Mouse (Mus musculus) embryonic facial prominence, embryonic 13.5 days (tissue): Measurements from ENCODE around the gene Bicc1. TPM values are rescaled to one million over a fixed set of nuclear protein-coding genes. Genes with fewer than 3 reads are reported as not detected.
A peak's percentile ranks its signal among the peaks of the same experiment; 100 is the strongest.

Source experiments
- ATAC-seq: fragments of 200-750 bp; cut with Nextera tagmentation; 2 replicates; pipeline ENCODE4 v1.8.0; 2017; ENCODE audit warnings: low read depth; ENCODE audit not compliant: insufficient number of reproducible peaks, insufficient read depth, low FRiP score, low TSS enrichment
- H3K27ac ChIP-seq: fragments of 300-500 bp; sonication (generic); 2 replicates; pipeline ENCODE4 v1.5.1; 2015; ENCODE audit warnings: moderate library complexity, mild to moderate bottlenecking, inconsistent platforms
- H3K27me3 ChIP-seq: fragments of 300-500 bp; sonication (generic); 2 replicates; pipeline ENCODE4 v1.6.1; 2015; ENCODE audit warnings: mild to moderate bottlenecking, inconsistent platforms
- H3K36me3 ChIP-seq: fragments of 300-500 bp; sonication (generic); 2 replicates; pipeline ENCODE4 v1.6.1; 2015; ENCODE audit warnings: mild to moderate bottlenecking, inconsistent platforms
- H3K4me1 ChIP-seq: fragments of 300-500 bp; sonication (generic); 2 replicates; pipeline ENCODE4 v1.6.1; 2015; ENCODE audit warnings: inconsistent platforms
- H3K4me2 ChIP-seq: fragments of 300-500 bp; sonication (generic); 2 replicates; pipeline ENCODE4 v1.6.1; 2015; ENCODE audit warnings: moderate library complexity, mild to moderate bottlenecking, inconsistent platforms
- H3K4me3 ChIP-seq: fragments of 300-500 bp; sonication (generic); 2 replicates; pipeline ENCODE4 v1.5.1; 2015; ENCODE audit warnings: mild to moderate bottlenecking, inconsistent platforms
- H3K9ac ChIP-seq: fragments of 300-500 bp; sonication (generic); 2 replicates; pipeline ENCODE4 v1.6.1; 2015; ENCODE audit warnings: mild to moderate bottlenecking, inconsistent platforms
- H3K9me3 ChIP-seq: fragments of 300-500 bp; sonication (generic); 2 replicates; pipeline ENCODE4 v1.6.1; 2016; ENCODE audit warnings: inconsistent platforms
- WGBS: fragments of 180-500 bp; shearing (Covaris S2); methylation state at CpG from one replicate; pipeline ENCODE4 v1.1.7; 2015; ENCODE audit warnings: mixed read lengths; 5-methylcytosine and 5-hydroxymethylcytosine counted together
- polyA plus RNA-seq: library from polyadenylated mRNA; unstranded; fragments of >200 nt; fragmentation: Nextera tagmentation; extraction: Ambion mirVana; gene quantifications from 2 replicates; pipeline ENCODE4 v1.2.1, GENCODE M21; 2015

The Bicc1 gene
- polyA plus RNA-seq, 1 experiment from 2014 or later = 25.9 TPM

GRCm38 (mm10) chr10:71120121-71120768, 39.3 kb downstream of the Bicc1 start:
- 68% methylated on average over 14 of the region's 14 CpGs for WGBS
- Histone ChIP-seq H3K4me3 (no peak overlapping the region), H3K4me2 (no peak overlapping the region), H3K27ac (peak overlapping the region; percentile 89), H3K9ac (no peak overlapping the region), H3K27me3 (no peaks in the 10 kb centered on the region), H3K4me1 (peaks cover 37% of the 10 kb centered on the region), H3K9me3 (no peaks in the 10 kb centered on the region), H3K36me3 (no peaks in the 10 kb centered on the region)
- no peak for ATAC-seq

GRCm38 (mm10) chr10:71119120-71119847, 40.2 kb downstream of the Bicc1 start:
- WGBS = 34% methylated on average over 15 of the region's 15 CpGs

GRCm38 (mm10) chr10:71117766-71118165, 41.7 kb downstream of the Bicc1 start:
- Histone ChIP-seq H3K27me3 (no peaks in the 10 kb centered on the region), H3K9me3 (no peaks in the 10 kb centered on the region), H3K4me2 (peak overlapping the region; percentile 5), H3K27ac (peak overlapping the region; percentile 89), H3K4me1 (peaks cover 42% of the 10 kb centered on the region), H3K9ac (no peak overlapping the region), H3K36me3 (no peaks in the 10 kb centered on the region), H3K4me3 (no peak overlapping the region)
- 24% methylated on average over 7 of the region's 7 CpGs for whole genome bisulfite sequencing
- ATAC-seq = no peak

More at GRCm38 (mm10) chr10:71119120-71119847, 40.2 kb downstream of the Bicc1 start:
- H3K27ac ChIP-seq = peak overlapping the region; percentile 89
- no peaks in the 10 kb centered on the region for H3K36me3 ChIP-seq
- no peaks in the 10 kb centered on the region for H3K9me3 ChIP-seq
- no peak overlapping the region for H3K9ac ChIP-seq
- no peak overlapping the region for H3K4me2 ChIP-seq
- no peaks in the 10 kb centered on the region for H3K27me3 ChIP-seq
- H3K4me1 ChIP-seq = peaks cover 42% of the 10 kb centered on the region
- no peak for ATAC-seq
- no peak overlapping the region for H3K4me3 ChIP-seq

GRCm38 (mm10) chr10:71114260-71114920, 45.1 kb downstream of the Bicc1 start:
- WGBS = 60% methylated on average over 10 of the region's 10 CpGs
- no peaks in the 10 kb centered on the region for H3K27me3 ChIP-seq
- no peak overlapping the region for H3K4me2 ChIP-seq
- H3K27ac ChIP-seq = peak overlapping the region; percentile 45
- H3K36me3 ChIP-seq = no peaks in the 10 kb centered on the region
- ATAC-seq = no peak
- no peak overlapping the region for H3K4me3 ChIP-seq
- peaks cover 26% of the 10 kb centered on the region for H3K4me1 ChIP-seq
- no peak overlapping the region for H3K9ac ChIP-seq
- no peaks in the 10 kb centered on the region for H3K9me3 ChIP-seq

- no peaks in the 10 kb centered on the region for H3K27me3 ChIP-seq
- H3K9me3 ChIP-seq = no peaks in the 10 kb centered on the region
- H3K9ac ChIP-seq = no peak overlapping the region
- H3K4me3 ChIP-seq = no peak overlapping the region
- peaks cover 6% of the 10 kb centered on the region; the same call in 1 of the 2 replicates for H3K4me1 ChIP-seq
- H3K36me3 ChIP-seq = no peaks in the 10 kb centered on the region
- no peak overlapping the region for H3K27ac ChIP-seq
- 92% methylated on average over 9 of the region's 9 CpGs for whole genome bisulfite sequencing
- no peak overlapping the region for H3K4me2 ChIP-seq
- no peak for ATAC-seq
These were observed 52.9 kb downstream of the Bicc1 start for GRCm38 (mm10) chr10:71106491-71107205.

- H3K4me1 ChIP-seq = peaks cover 6% of the 10 kb centered on the region; the same call in 1 of the 2 replicates
- H3K9ac ChIP-seq = no peak overlapping the region
- no peak for ATAC-seq
- no peak overlapping the region for H3K27ac ChIP-seq
- H3K36me3 ChIP-seq = no peaks in the 10 kb centered on the region
- no peak overlapping the region for H3K4me2 ChIP-seq
- no peak overlapping the region for H3K4me3 ChIP-seq
- no peaks in the 10 kb centered on the region for H3K27me3 ChIP-seq
- H3K9me3 ChIP-seq = no peaks in the 10 kb centered on the region
- WGBS = 65% methylated on average over 6 of the region's 6 CpGs
These were observed 54.7 kb downstream of the Bicc1 start for GRCm38 (mm10) chr10:71104791-71105190.

GRCm38 (mm10) chr10:71100815-71101499, 58.5 kb downstream of the Bicc1 start:
- Histone ChIP-seq H3K36me3 (no peaks in the 10 kb centered on the region), H3K27me3 (no peaks in the 10 kb centered on the region), H3K4me3 (no peak overlapping the region), H3K27ac (no peak overlapping the region), H3K9me3 (no peaks in the 10 kb centered on the region), H3K9ac (no peak overlapping the region), H3K4me2 (no peak overlapping the region), H3K4me1 (peaks cover 6% of the 10 kb centered on the region; the same call in 1 of the 2 replicates)
- 76% methylated on average over 8 of the region's 8 CpGs for WGBS
- ATAC-seq = no peak

- no peak for ATAC-seq
- 41% methylated on average over 8 of the region's 8 CpGs for WGBS
- peak overlapping the region; percentile 57 for H3K27ac ChIP-seq
- no peaks in the 10 kb centered on the region for H3K27me3 ChIP-seq
- H3K4me3 ChIP-seq = no peak overlapping the region
- H3K36me3 ChIP-seq = no peaks in the 10 kb centered on the region
- H3K9me3 ChIP-seq = no peaks in the 10 kb centered on the region
- H3K4me1 ChIP-seq = peaks cover 19% of the 10 kb centered on the region
- H3K4me2 ChIP-seq = peak overlapping the region; percentile 11; the same call in 1 of the 2 replicates
- no peak overlapping the region for H3K9ac ChIP-seq
These were observed 64.7 kb downstream of the Bicc1 start for GRCm38 (mm10) chr10:71094707-71095254.

- no peak overlapping the region for H3K4me3 ChIP-seq
- H3K9me3 ChIP-seq = no peaks in the 10 kb centered on the region
- H3K4me1 ChIP-seq = peaks cover 19% of the 10 kb centered on the region
- no peak for ATAC-seq
- H3K9ac ChIP-seq = no peak overlapping the region
- H3K36me3 ChIP-seq = no peaks in the 10 kb centered on the region
- H3K4me2 ChIP-seq = no peak overlapping the region
- 85% methylated on average over 2 of the region's 2 CpGs for WGBS
- H3K27ac ChIP-seq = no peak overlapping the region
- no peaks in the 10 kb centered on the region for H3K27me3 ChIP-seq
These were observed 66.2 kb downstream of the Bicc1 start for GRCm38 (mm10) chr10:71093312-71093711.

- H3K9me3 ChIP-seq = no peaks in the 10 kb centered on the region
- H3K27ac ChIP-seq = no peak overlapping the region
- no peak overlapping the region for H3K9ac ChIP-seq
- WGBS = 85% methylated on average over 4 of the region's 4 CpGs
- no peak overlapping the region for H3K4me3 ChIP-seq
- ATAC-seq = no peak
- no peaks in the 10 kb centered on the region for H3K36me3 ChIP-seq
- H3K27me3 ChIP-seq = no peaks in the 10 kb centered on the region
- H3K4me2 ChIP-seq = no peak overlapping the region
- H3K4me1 ChIP-seq = peaks cover 37% of the 10 kb centered on the region
These were observed 72.2 kb downstream of the Bicc1 start for GRCm38 (mm10) chr10:71087359-71087716.
